Mouse (Mus musculus) liver, embryonic 14.5 days (tissue): ENCODE results near the gene Mss51. TPM values are rescaled to one million over a fixed set of nuclear protein-coding genes. Genes with fewer than 3 reads are reported as not detected.

Experiments used
- ATAC-seq: fragments of 200-750 bp; cut with Nextera tagmentation; 2 replicates; pipeline ENCODE4 v1.8.0; 2017; ENCODE audit warnings: moderate number of reproducible peaks, mild to moderate bottlenecking, moderate library complexity; ENCODE audit not compliant: insufficient read depth
- DNase-seq, 3 experiments: peaks; one replicate each; pipeline ENCODE4 v3.0.0-alpha.2; 2012 to 2013; ENCODE audit warnings: low read depth in 3 of 3, low spot score in 3 of 3
- H3K27ac ChIP-seq: fragments of 300-500 bp; sonication (generic); 2 replicates; pipeline ENCODE4 v1.5.1; 2014; ENCODE audit warnings: moderate library complexity, mild to moderate bottlenecking, control low read depth, inconsistent platforms
- H3K27me3 ChIP-seq: fragments of 300-500 bp; sonication (generic); 2 replicates; pipeline ENCODE4 v1.6.1; 2014; ENCODE audit warnings: mild to moderate bottlenecking, low read length, moderate library complexity; ENCODE audit not compliant: control insufficient read depth, insufficient read depth
- H3K36me3 ChIP-seq: fragments of 300-500 bp; sonication (generic); replicated peaks from 2 replicates; pipeline ENCODE4 v1.6.1; 2014; ENCODE audit warnings: low read depth; ENCODE audit not compliant: control insufficient read depth, insufficient read depth
- H3K4me1 ChIP-seq, 2 experiments: fragments of 200-500 bp in 1 of 2; fragments of 300-500 bp in 1 of 2; sonication (generic) in 1 of 2; replicated peaks; 2 replicates each; pipeline ENCODE4 v1.6.1; 2012 to 2014; ENCODE audit warnings: antibody characterized with exemption in 1 of 2, inconsistent platforms in 1 of 2, low read length in 1 of 2; ENCODE audit not compliant: control insufficient read depth in 2 of 2, insufficient read depth in 2 of 2
- H3K4me2 ChIP-seq: fragments of 300-500 bp; sonication (generic); 2 replicates; pipeline ENCODE4 v1.6.1; 2014; ENCODE audit warnings: low read depth, mild to moderate bottlenecking, control low read depth, moderate library complexity
- H3K4me3 ChIP-seq, 2 experiments: fragments of 200-500 bp in 1 of 2; fragments of 300-500 bp in 1 of 2; sonication (generic) in 1 of 2; 2 replicates each; pipeline ENCODE4 v1.5.1; 2012 to 2014; ENCODE audit warnings: low read depth in 2 of 2, low read length in 2 of 2, mild to moderate bottlenecking in 2 of 2, control low read depth in 1 of 2, inconsistent platforms in 1 of 2, moderate library complexity in 1 of 2; ENCODE audit not compliant: insufficient read depth in 1 of 2
- H3K9ac ChIP-seq: fragments of 300-500 bp; sonication (generic); replicated peaks from 2 replicates; pipeline ENCODE4 v1.6.1; 2014; ENCODE audit warnings: mild to moderate bottlenecking, control low read depth, moderate library complexity
- H3K9me3 ChIP-seq: fragments of 300-500 bp; sonication (generic); 2 replicates; pipeline ENCODE4 v1.6.1; 2016; ENCODE audit warnings: low read length, mixed read lengths; ENCODE audit not compliant: control insufficient read depth
- CTCF ChIP-seq: IDR thresholded peaks from 2 replicates; pipeline ENCODE4 v1.5.1; 2016; ENCODE audit warnings: antibody characterized with exemption, low read depth, control low read depth
- EP300 ChIP-seq: IDR thresholded peaks from 2 replicates; pipeline ENCODE4 v1.6.1; 2016; ENCODE audit warnings: antibody characterized with exemption, low read depth
- WGBS: fragments of 180-500 bp; shearing (Covaris S2); extraction: QIAGEN DNeasy Blood & Tissue Kit; methylation state at CpG from one replicate; pipeline ENCODE4 v1.1.7; 2014; ENCODE audit not compliant: insufficient replicate concordance; 5-methylcytosine and 5-hydroxymethylcytosine counted together
- polyA plus RNA-seq, 2 experiments: library from polyadenylated mRNA; depleted of rRNA in 1 of 2; stranded (reverse) in 1 of 2; unstranded in 1 of 2; fragments of >200 nt; fragmentation: Nextera tagmentation in 1 of 2; extraction: Ambion mirVana in 1 of 2; gene quantifications; 2 replicates each; pipeline versions ENCODE4 v1.2.1 to v1.2.3; 2012 to 2014

Mss51 gene
- polyA plus RNA-seq (2012; rRNA removed): 1.1 and 1.6 TPM in 2 replicates
- 0.29 and 0.67 TPM in 2 replicates for polyA plus RNA-seq (2014; fragmentation: Nextera tagmentation; extraction: Ambion mirVana)

DNA sequence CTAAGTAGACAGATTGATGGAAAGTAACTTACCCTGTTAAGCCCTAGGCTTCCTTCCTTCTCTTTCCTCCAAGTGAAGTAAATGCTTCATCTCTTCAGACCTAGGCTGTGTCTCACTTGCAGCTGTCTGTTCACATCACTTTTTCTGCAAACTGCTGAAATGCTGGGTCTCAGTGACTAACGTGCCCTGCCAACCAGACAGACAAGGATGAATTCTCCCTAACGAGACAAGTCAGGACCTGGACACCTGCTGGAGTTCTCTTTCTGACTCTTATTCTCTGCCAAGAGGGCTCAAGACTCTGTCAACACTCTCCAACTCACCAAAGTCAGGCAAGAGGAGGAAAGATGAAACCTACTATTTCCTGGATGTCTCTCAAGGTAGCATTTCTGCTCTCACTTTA, at the start of gene Mss51:
Gene Mss51, minus strand, starts transcription at position 299 of the 400 bp plus-strand sequence.
- DNase-seq (no peak), ATAC-seq (no peak)
- Histone ChIP-seq H3K36me3 (peaks cover 14% of the 10 kb centered on the region), H3K4me3 (no peak within 1 kb of the TSS), H3K9me3 (no peaks in the 10 kb centered on the region), H3K27me3 (no peaks in the 10 kb centered on the region), H3K4me2 (no peak within 1 kb of the TSS), H3K9ac (no peak within 1 kb of the TSS), H3K4me1 (no peaks in the 10 kb centered on the region), H3K27ac (no peak within 1 kb of the TSS)
- WGBS: 76% methylated on average over 2 of the region's 2 CpGs
- TF ChIP-seq CTCF: no peak
- TF ChIP-seq EP300: no peak

DNA sequence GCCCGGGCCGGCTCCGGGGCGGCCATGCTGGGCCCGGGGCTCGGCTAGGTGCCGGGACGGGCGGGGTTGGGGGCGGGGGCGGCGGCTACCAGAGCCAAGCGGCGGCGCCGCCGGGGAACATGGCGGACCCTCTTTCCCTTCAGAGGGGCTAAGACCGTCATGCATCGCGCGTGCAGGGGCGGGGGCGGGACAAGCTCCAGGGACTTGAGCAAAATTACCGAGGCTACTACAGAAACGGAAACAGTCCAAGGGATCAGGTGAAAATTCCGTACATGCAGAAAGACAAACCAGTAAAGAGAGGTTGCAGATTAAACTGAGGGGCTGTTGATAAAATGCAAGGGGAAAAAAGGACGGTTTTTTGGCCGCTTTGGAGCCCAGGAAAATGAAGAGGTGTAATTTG, 49.7 kb upstream of the Mss51 start, which contains the start of gene Ppp3cb:
Gene Ppp3cb, minus strand, starts transcription at position 159 of the 400 bp plus-strand sequence.
- H3K9ac ChIP-seq: peak within 1 kb of the TSS; percentile 90
- H3K4me1 ChIP-seq: peaks cover 17 to 20% of the 10 kb centered on the region in 2 experiments
- H3K36me3 ChIP-seq: no peaks in the 10 kb centered on the region; the same call in 1 of the 2 replicates
- peak within 1 kb of the TSS; percentile 78 to 88 for H3K4me3 ChIP-seq
- H3K27ac ChIP-seq: peak within 1 kb of the TSS; percentile 90
- WGBS: under 1% methylated on average over 29 of the region's 29 CpGs
- DNase-seq (peak; percentile 88 to 91 (median 90)), ATAC-seq (peak; percentile 78)
- TF ChIP-seq CTCF: no peak
- no peak for TF ChIP-seq EP300
- no peaks in the 10 kb centered on the region for H3K9me3 ChIP-seq
- no peaks in the 10 kb centered on the region for H3K27me3 ChIP-seq
- peak within 1 kb of the TSS; percentile 73 for H3K4me2 ChIP-seq

DNA sequence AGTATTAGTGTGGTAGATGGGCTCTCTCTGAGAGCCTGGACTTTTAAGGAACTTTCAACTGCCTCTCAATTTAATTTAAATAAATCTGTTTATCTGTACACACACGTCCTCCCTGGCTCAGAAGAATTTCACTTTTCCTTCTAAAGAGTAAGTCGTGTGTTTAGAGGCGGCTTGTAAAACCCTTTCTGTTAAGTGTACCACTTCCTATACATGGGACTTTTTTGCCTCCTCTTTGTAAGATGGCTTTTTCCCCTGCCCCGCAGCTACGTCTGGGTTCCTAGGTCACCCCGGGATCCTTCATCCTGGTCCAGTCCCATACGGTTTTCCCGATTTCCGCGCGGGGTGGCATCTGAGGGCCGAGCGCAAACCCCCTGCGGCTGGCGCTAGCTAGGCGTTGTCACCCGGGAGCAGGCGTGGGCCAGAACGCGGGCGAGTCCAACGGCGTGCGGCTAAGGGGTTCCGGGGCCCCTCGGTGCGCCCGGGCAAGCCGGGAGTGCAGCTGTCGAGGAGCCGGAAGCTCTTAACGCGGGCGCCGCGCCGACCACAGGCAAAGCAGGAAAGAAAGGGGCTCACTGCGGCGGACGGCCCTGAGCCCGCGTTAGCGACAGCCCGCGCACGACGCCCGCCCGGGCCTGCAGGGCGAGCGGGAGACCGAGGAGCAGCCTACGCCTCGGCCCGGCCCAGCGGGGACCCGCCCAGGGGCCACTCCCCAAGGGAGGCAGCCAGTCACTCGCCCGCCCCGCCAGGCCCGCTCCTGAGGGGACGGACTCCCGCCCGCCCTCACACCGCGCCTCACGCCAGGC, 49.0 kb upstream of the Mss51 start:
- TF ChIP-seq EP300 (no peak), CTCF (no peak)
- H3K4me2 ChIP-seq: peak overlapping the region; percentile 73
- H3K27ac ChIP-seq: peak overlapping the region; percentile 90
- H3K27me3 ChIP-seq: no peaks in the 10 kb centered on the region
- H3K4me3 ChIP-seq: peak overlapping the region; percentile 78 to 88
- WGBS: under 1% methylated on average over 66 of the region's 67 CpGs
- peaks cover 17 to 20% of the 10 kb centered on the region in 2 experiments for H3K4me1 ChIP-seq
- DNase-seq (peak; percentile 84 to 86 (median 85)), ATAC-seq (peak; percentile 99)
- peak overlapping the region; percentile 90 for H3K9ac ChIP-seq
- H3K36me3 ChIP-seq: no peaks in the 10 kb centered on the region; the same call in 1 of the 2 replicates
- H3K9me3 ChIP-seq: no peaks in the 10 kb centered on the region

DNA sequence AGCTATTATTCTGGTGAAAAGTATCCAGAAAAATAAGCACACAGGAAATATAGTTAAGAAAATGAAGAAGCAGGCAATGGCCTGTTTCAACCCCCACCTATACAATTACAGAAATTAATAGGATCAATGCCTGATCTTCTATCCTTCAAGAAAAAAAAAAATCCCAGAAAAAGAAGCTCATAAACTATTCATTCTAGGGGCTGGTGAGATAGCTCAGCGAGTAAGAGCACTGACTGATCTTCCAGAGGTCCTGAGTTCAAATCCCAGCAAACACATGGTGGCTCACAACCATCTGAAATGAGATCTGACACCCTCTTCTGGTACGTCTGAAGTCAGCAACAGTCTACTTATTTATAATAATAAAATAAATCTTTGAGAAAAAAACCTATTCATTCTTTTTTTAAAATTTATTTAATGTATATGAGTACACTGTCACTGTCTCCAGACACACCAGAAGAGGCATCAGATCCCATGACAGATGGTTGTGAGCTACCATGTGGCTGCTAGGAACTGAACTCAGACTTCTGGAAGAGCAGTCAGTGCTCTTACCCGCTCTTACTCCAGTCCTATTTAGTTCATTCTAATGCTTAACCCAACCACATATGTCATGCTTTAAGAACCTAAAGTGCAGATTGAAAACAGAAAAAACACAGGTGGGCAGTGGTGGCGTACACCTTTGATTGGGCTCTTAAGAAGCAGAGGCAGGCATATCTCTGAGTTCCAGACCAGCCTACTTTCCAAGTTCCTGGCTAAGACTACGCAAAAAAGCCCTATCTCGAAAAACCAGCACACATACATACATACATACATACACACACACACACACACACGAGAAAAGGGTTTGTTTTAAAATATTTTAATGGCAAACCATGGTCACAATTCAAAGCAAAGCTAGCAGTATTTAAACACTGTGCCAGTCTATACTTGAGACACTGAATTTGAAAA, 48.0 kb upstream of the Mss51 start:
- peak overlapping the region; percentile 90 for H3K27ac ChIP-seq
- TF ChIP-seq CTCF (no peak), EP300 (peak; percentile 80)
- no peaks in the 10 kb centered on the region; the same call in none of the 2 replicates for H3K36me3 ChIP-seq
- WGBS: 28% methylated on average over 7 of the region's 7 CpGs
- H3K4me2 ChIP-seq: peak overlapping the region; percentile 73
- H3K4me3 ChIP-seq: peak overlapping the region; percentile 78 to 88
- H3K4me1 ChIP-seq: peaks cover 17 to 20% of the 10 kb centered on the region in 2 experiments
- no peaks in the 10 kb centered on the region for H3K27me3 ChIP-seq
- ATAC-seq: peak; percentile 43
- no peaks in the 10 kb centered on the region for H3K9me3 ChIP-seq
- H3K9ac ChIP-seq: peak overlapping the region; percentile 59
- peak; percentile 72 to 78 (median 76) for DNase-seq
